Mouse (Mus musculus): Measurements from ENCODE around the gene Gm4788. TPM values are rescaled to one million over a fixed set of nuclear protein-coding genes. Genes with fewer than 3 reads are reported as not detected.
"Not testable (repeated sequence)": the region's sequence is repeated elsewhere in the genome, so short reads cannot be mapped to it uniquely, and the experiment has no call there.

Gm4788 gene
- polyA plus RNA-seq (2012; fragmentation: generic; extraction: Trizol) = not detected
- long read RNA-seq, experiment 1 = 0 reads
- long read RNA-seq, experiment 2 = 0 reads

GRCm38 (mm10) chr1:139781143-139781542 lies at the start of gene Gm4788:
TSS of gene Gm4788 (minus strand) at chr1:139781243.
- H3K27me3 ChIP-seq (ENCODE audit: control insufficient read depth, insufficient read depth, insufficient read length) = no peaks in the 10 kb centered on the region
- H3ac ChIP-seq (ENCODE audit: control insufficient read depth, insufficient read length, low read depth) = no peak within 1 kb of the TSS
- no peaks in the 10 kb centered on the region for H3K79me3 ChIP-seq (ENCODE audit: low read depth)
- no peak within 1 kb of the TSS for H3K4me3 ChIP-seq (ENCODE audit: insufficient read depth, poor library complexity, severe bottlenecking)
- TF ChIP-seq CEBPB (IDR thresholded peaks at IDR 0.05; ENCODE audit: low read depth) = no peak
- TF ChIP-seq MAX (IDR thresholded peaks at IDR 0.05) = no peak
- no peak for TF ChIP-seq USF1 (IDR thresholded peaks at IDR 0.05; ENCODE audit: low read depth)
- no peak for TF ChIP-seq CTCF (IDR thresholded peaks at IDR 0.05; ENCODE audit: control insufficient read depth, insufficient read depth, insufficient read length)
- TF ChIP-seq MYOG (IDR thresholded peaks at IDR 0.05; ENCODE audit: control insufficient read depth, extremely low read depth, insufficient read length) = no peak
- H3K36me3 ChIP-seq (ENCODE audit: control insufficient read depth, insufficient read depth) = no peaks in the 10 kb centered on the region
- no peaks in the 10 kb centered on the region for H3K79me2 ChIP-seq (ENCODE audit: control insufficient read depth, insufficient read depth)

GRCm38 (mm10) chr1:139808594-139808993 lies 27.6 kb upstream of the Gm4788 start:
- H3K79me3 ChIP-seq (ENCODE audit: low read depth) = no peaks in the 10 kb centered on the region
- H3K79me2 ChIP-seq (ENCODE audit: control insufficient read depth, insufficient read depth) = no peaks in the 10 kb centered on the region
- H3ac ChIP-seq (ENCODE audit: control insufficient read depth, insufficient read length, low read depth) = no peak overlapping the region
- no peaks in the 10 kb centered on the region for H3K27me3 ChIP-seq (ENCODE audit: control insufficient read depth, insufficient read depth, insufficient read length)
- TF ChIP-seq FOSL1 (IDR thresholded peaks at IDR 0.05; ENCODE audit: insufficient read depth, low read length, poor library complexity, severe bottlenecking) = no peak
- no peak for TF ChIP-seq CEBPB (IDR thresholded peaks at IDR 0.05; ENCODE audit: low read depth)
- TF ChIP-seq USF1 (IDR thresholded peaks at IDR 0.05; ENCODE audit: low read depth) = no peak
- no peak for TF ChIP-seq CTCF (IDR thresholded peaks at IDR 0.05; ENCODE audit: control insufficient read depth, insufficient read depth, insufficient read length)
- TF ChIP-seq MYOD1 (IDR thresholded peaks at IDR 0.05; ENCODE audit: control insufficient read depth, insufficient read length, low read depth) = no peak
- TF ChIP-seq MYOG (IDR thresholded peaks at IDR 0.05; ENCODE audit: control insufficient read depth, extremely low read depth, insufficient read length) = no peak
- TF ChIP-seq MAX (IDR thresholded peaks at IDR 0.05) = no peak
- no peak overlapping the region for H3K4me3 ChIP-seq (ENCODE audit: insufficient read depth, poor library complexity, severe bottlenecking)
- H3K36me3 ChIP-seq (ENCODE audit: control insufficient read depth, insufficient read depth) = no peaks in the 10 kb centered on the region

DNA sequence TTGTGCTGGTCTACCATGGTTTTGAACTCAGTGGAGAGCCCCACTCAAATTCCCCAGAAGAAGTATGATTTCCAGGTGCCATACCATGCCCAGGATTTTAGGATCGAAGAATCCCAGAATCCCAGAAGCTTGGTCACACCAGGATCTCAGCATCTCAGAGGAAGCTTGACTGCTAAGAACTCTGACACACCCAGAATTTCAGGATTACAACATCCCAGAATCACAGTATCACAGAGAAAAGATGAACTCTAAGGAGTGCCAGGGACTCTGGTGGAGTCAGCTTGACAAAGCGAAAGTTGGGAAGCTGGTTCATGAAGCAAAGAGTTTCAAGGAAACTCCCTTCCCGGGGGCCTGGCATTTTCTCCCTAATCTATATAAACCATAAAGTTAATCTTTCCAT lies 11.1 kb downstream of the Gm4788 start:
- H3K36me3 ChIP-seq (ENCODE audit: control insufficient read depth, insufficient read depth); H3K79me2 ChIP-seq (ENCODE audit: control insufficient read depth, insufficient read depth); H3K27me3 ChIP-seq (ENCODE audit: control insufficient read depth, insufficient read depth, insufficient read length); H3ac ChIP-seq (ENCODE audit: control insufficient read depth, insufficient read length, low read depth); H3K4me3 ChIP-seq (ENCODE audit: insufficient read depth, poor library complexity, severe bottlenecking); H3K79me3 ChIP-seq (ENCODE audit: low read depth): not testable (repeated sequence)

DNA sequence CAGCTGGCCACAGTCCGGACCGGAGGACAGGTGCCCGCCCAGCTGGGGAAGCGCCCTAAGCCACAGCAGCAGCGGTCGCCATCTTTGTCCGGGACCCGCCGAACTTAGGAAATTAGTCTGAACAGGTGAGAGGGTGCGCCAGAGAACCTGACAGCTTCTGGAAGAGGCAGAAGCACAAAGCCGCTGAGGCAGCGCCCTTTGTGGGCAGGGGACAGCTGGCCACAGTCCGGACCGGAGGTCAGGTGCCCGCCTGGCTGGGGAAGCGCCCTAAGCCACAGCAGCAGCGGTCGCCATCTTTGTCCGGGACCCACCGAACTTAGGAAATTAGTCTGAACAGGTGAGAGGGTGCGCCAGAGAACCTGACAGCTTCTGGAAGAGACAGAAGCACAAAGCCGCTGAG lies 64.4 kb downstream of the Gm4788 start:
- not testable (repeated sequence) for H3ac ChIP-seq (ENCODE audit: control insufficient read depth, insufficient read length, low read depth); H3K27me3 ChIP-seq (ENCODE audit: control insufficient read depth, insufficient read depth, insufficient read length); H3K36me3 ChIP-seq (ENCODE audit: control insufficient read depth, insufficient read depth); H3K79me3 ChIP-seq (ENCODE audit: low read depth); H3K79me2 ChIP-seq (ENCODE audit: control insufficient read depth, insufficient read depth); H3K4me3 ChIP-seq (ENCODE audit: insufficient read depth, poor library complexity, severe bottlenecking)

- H3K4me3 ChIP-seq (ENCODE audit: insufficient read depth, poor library complexity, severe bottlenecking); H3ac ChIP-seq (ENCODE audit: control insufficient read depth, insufficient read length, low read depth); H3K36me3 ChIP-seq (ENCODE audit: control insufficient read depth, insufficient read depth); H3K79me2 ChIP-seq (ENCODE audit: control insufficient read depth, insufficient read depth); H3K27me3 ChIP-seq (ENCODE audit: control insufficient read depth, insufficient read depth, insufficient read length); H3K79me3 ChIP-seq (ENCODE audit: low read depth): not testable (repeated sequence)
Observed at GRCm38 (mm10) chr1:139716249-139716648, 64.8 kb downstream of the Gm4788 start.

GRCm38 (mm10) chr1:139649921-139650320 lies 131.1 kb downstream of the Gm4788 start:
- not testable (repeated sequence) for H3K79me2 ChIP-seq (ENCODE audit: control insufficient read depth, insufficient read depth); H3K36me3 ChIP-seq (ENCODE audit: control insufficient read depth, insufficient read depth); H3ac ChIP-seq (ENCODE audit: control insufficient read depth, insufficient read length, low read depth); H3K79me3 ChIP-seq (ENCODE audit: low read depth); H3K4me3 ChIP-seq (ENCODE audit: insufficient read depth, poor library complexity, severe bottlenecking); H3K27me3 ChIP-seq (ENCODE audit: control insufficient read depth, insufficient read depth, insufficient read length)

Other genes starting within 250 kb of the Gm4788 start
- gene Cfhr1, start 221.0 kb downstream of the Gm4788 start, polyA plus RNA-seq (2012; fragmentation: generic; extraction: Trizol) = not detected
- not detected for gene Cfhr2, start 77.5 kb upstream of the Gm4788 start, polyA plus RNA-seq (2012; fragmentation: generic; extraction: Trizol)

Measured in C2C12 (cell line).